In the genomic region with DNA sequence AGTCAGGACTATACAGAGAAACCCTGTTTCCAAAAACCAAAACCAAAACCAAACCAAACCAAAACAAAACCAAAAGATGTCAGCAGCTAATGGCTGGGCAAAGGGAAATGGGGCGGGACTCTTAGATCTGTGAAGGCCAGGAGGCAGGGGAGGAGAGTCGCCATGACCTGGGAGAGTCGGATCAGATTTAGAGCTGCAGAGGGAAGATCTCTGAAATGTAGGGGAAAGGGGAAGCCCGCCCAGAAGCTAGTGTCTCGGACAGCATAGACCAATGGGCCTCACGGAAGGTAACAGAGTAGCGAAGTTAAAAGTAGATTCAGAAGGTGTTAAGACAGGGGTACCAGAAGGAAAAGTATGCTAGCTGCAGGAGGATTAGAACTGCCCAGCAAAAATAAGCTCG, we compare ENCODE assay signal across 31 mouse cellular contexts. TPM values are rescaled to one million over a fixed set of nuclear protein-coding genes. Genes with fewer than 3 reads are reported as not detected.
DNase-seq lines count a peak whose midpoint lies in the region; ATAC-seq and TF ChIP-seq lines count a peak whose summit lies in the region.
"Had no signal": no experiment of that assay in that cellular context is flagged by ENCODE, and none has a peak within 500 bp of the region (broad histone marks: within the 10 kb centered on the region; RNA-seq: fewer than 3 reads in every experiment).

No protein-coding gene starts in this region.

- peak overlapping the region; percentile 37; the same call in 1 of the 2 replicates for H3K27ac ChIP-seq in heart, embryonic 15.5 days
- 0 out of 2 replicates have a peak overlapping the region, but pooled peaks have one; percentile 34 for H3K27ac ChIP-seq in liver, postnatal 0 days (ENCODE audit: low read depth)
- H3K27ac ChIP-seq in liver, embryonic 12.5 days = no peak overlapping the region
- H3K27ac ChIP-seq: embryonic facial prominence, embryonic 12.5 days; forebrain, embryonic 15.5 days; hindbrain, embryonic 13.5 days; left cerebral cortex, adult 2 months; limb, embryonic 12.5 days; liver, embryonic 13.5 days; stomach, postnatal 0 days had no signal

- peaks cover 7% of the 10 kb centered on the region for H3K36me3 ChIP-seq in heart, embryonic 15.5 days
- no peaks in the 10 kb centered on the region for H3K36me3 ChIP-seq in liver, postnatal 0 days (replicated peaks; ENCODE audit: insufficient read depth, low read length)
- H3K36me3 ChIP-seq in liver, embryonic 12.5 days = 0 out of 2 replicates have a peak, but pooled peaks cover 11% of the 10 kb centered on the region
- H3K36me3 ChIP-seq in E14TG2a.4 (ENCODE audit: insufficient read depth, low read length) = peaks cover 22% of the 10 kb centered on the region

- TF ChIP-seq CTCF in liver, postnatal 0 days (IDR thresholded peaks at IDR 0.05; ENCODE audit: low read depth) = no peak
- TF ChIP-seq CTCF in E14TG2a.4 (conservative IDR thresholded peaks at IDR 0.05; ENCODE audit: low read length) = no peak

- intact Hi-C loops in heart, postnatal 36 days (cut with DNase I) = no loop called here

- no peak overlapping the region for H3K4me3 ChIP-seq in heart, embryonic 15.5 days
- no peak overlapping the region for H3K4me3 ChIP-seq in liver, postnatal 0 days (ENCODE audit: low read depth, low read length)
- no peak overlapping the region for H3K4me3 ChIP-seq in liver, embryonic 12.5 days
- H3K4me3 ChIP-seq in E14TG2a.4 (replicated peaks; ENCODE audit: low read length) = 0 out of 2 replicates have a peak overlapping the region, but pooled peaks have one; percentile 1
- H3K4me3 ChIP-seq: embryonic facial prominence, embryonic 12.5 days; forebrain, embryonic 15.5 days; hindbrain, embryonic 13.5 days; left cerebral cortex, adult 2 months; limb, embryonic 12.5 days; liver, embryonic 13.5 days had no signal

- no peak for TF ChIP-seq EP300 in liver, postnatal 0 days (IDR thresholded peaks at IDR 0.05; ENCODE audit: low read depth)

- no peak overlapping the region for H3K4me2 ChIP-seq in heart, embryonic 15.5 days
- no peak overlapping the region for H3K4me2 ChIP-seq in liver, postnatal 0 days (ENCODE audit: low read depth, low read length)
- H3K4me2 ChIP-seq in liver, embryonic 12.5 days = no peak overlapping the region
- H3K4me2 ChIP-seq: embryonic facial prominence, embryonic 12.5 days; forebrain, embryonic 15.5 days; heart, embryonic 11.5 days; hindbrain, embryonic 13.5 days; limb, embryonic 12.5 days; liver, embryonic 13.5 days had no signal

- peaks cover 35% of the 10 kb centered on the region for H3K4me1 ChIP-seq in heart, embryonic 15.5 days (replicated peaks)
- peaks cover 2% of the 10 kb centered on the region; the same call in 1 of the 2 replicates for H3K4me1 ChIP-seq in liver, postnatal 0 days (ENCODE audit: insufficient read depth)
- H3K4me1 ChIP-seq in liver, embryonic 12.5 days = peaks cover 53% of the 10 kb centered on the region
- H3K4me1 ChIP-seq in E14TG2a.4 (replicated peaks; ENCODE audit: low read depth, low read length) = peaks cover 54% of the 10 kb centered on the region
- H3K4me1 ChIP-seq: embryonic facial prominence, embryonic 12.5 days had no signal

- peak; percentile 30 for DNase-seq in adrenal gland, adult 2 months
- DNase-seq in adrenal gland, postnatal 14 days = no peak
- no peak for DNase-seq in heart, postnatal 36 days
- DNase-seq in liver, postnatal 0 days = no peak
- DNase-seq: adrenal gland, postnatal 10 days; cerebellum, adult 11-12 months; cerebellum, adult 9-11 months; embryo, embryonic 11 days; gastrocnemius, postnatal 36 days; heart, postnatal 4 days; kidney, adult 11 months; kidney, postnatal 14 days; liver, embryonic 13.5 days; lung, adult 2 months; lung, postnatal 10 days; midbrain, embryonic 14.5 days; right cerebral cortex, postnatal 4 days; thymus, postnatal 4 days had no signal

- 62% methylated on average over 8 of the region's 8 CpGs for WGBS in heart, embryonic 15.5 days
- 63% methylated on average over 8 of the region's 8 CpGs for WGBS in liver, postnatal 0 days (ENCODE audit: insufficient replicate concordance)
- WGBS in liver, embryonic 12.5 days (ENCODE audit: insufficient replicate concordance) = 59% methylated on average over 8 of the region's 8 CpGs

- no peak for ATAC-seq in heart, embryonic 15.5 days (replicated peaks; ENCODE audit: insufficient number of reproducible peaks, insufficient read depth, low FRiP score, low read depth)
- peak; percentile 45; the same call in 1 of the 2 replicates for ATAC-seq in liver, postnatal 0 days
- ATAC-seq in liver, embryonic 12.5 days = no peak
- ATAC-seq: activated CD4-positive, CD25-positive, alpha-beta regulatory T cell, adult 4 months; forebrain, embryonic 15.5 days; inflammation-experienced regulatory T-cells, adult 6 months had no signal

- H3K9ac ChIP-seq in heart, embryonic 15.5 days = no peak overlapping the region
- H3K9ac ChIP-seq in liver, postnatal 0 days (replicated peaks) = no peak overlapping the region
- H3K9ac ChIP-seq in liver, embryonic 12.5 days = no peak overlapping the region
- H3K9ac ChIP-seq: embryonic facial prominence, embryonic 12.5 days; forebrain, embryonic 15.5 days; hindbrain, embryonic 13.5 days; limb, embryonic 12.5 days; liver, embryonic 13.5 days had no signal

- no peaks in the 10 kb centered on the region for H3K27me3 ChIP-seq in heart, embryonic 15.5 days
- H3K27me3 ChIP-seq in liver, postnatal 0 days (ENCODE audit: insufficient read depth, low read length) = no peaks in the 10 kb centered on the region
- peaks cover 7% of the 10 kb centered on the region; the same call in 1 of the 2 replicates for H3K27me3 ChIP-seq in liver, embryonic 12.5 days (replicated peaks)
- H3K27me3 ChIP-seq in E14TG2a.4 (ENCODE audit: insufficient read depth, low read length) = peaks cover 15% of the 10 kb centered on the region
- H3K27me3 ChIP-seq: embryonic facial prominence, embryonic 12.5 days; forebrain, embryonic 15.5 days; hindbrain, embryonic 13.5 days; limb, embryonic 12.5 days; liver, embryonic 13.5 days had no signal

- no peaks in the 10 kb centered on the region for H3K9me3 ChIP-seq in heart, embryonic 15.5 days (replicated peaks)
- H3K9me3 ChIP-seq in liver, postnatal 0 days (ENCODE audit: low read length) = no peaks in the 10 kb centered on the region
- H3K9me3 ChIP-seq in liver, embryonic 12.5 days (replicated peaks) = no peaks in the 10 kb centered on the region
- no peaks in the 10 kb centered on the region for H3K9me3 ChIP-seq in E14TG2a.4 (ENCODE audit: low read length)
- H3K9me3 ChIP-seq: embryonic facial prominence, embryonic 12.5 days; forebrain, embryonic 15.5 days; hindbrain, embryonic 13.5 days; limb, embryonic 12.5 days; liver, embryonic 13.5 days had no signal

RNA-seq across cellular contexts. Expression of a gene that starts 5.8 kb away (rescaled TPM):
- total RNA-seq in adrenal gland, adult 2 months (2021) = 10 to 100 TPM; 28.0 to 35.9 TPM
- 64.8 and 65.5 TPM in 2 replicates for polyA plus RNA-seq in adrenal gland, adult 2 months (2012; rRNA removed)
- 10.9 and 19.7 TPM in 2 replicates for total RNA-seq in adrenal gland, postnatal 14 days (2021)
- 14.5 and 23.0 TPM in 2 replicates for polyA plus RNA-seq in heart, embryonic 15.5 days (2015; fragmentation: Nextera tagmentation; extraction: Ambion mirVana)
- 10 to 100 TPM in 1 of 2 experiments, 1 to 10 TPM in 1; 7.4 to 10.4 TPM for total RNA-seq in heart, postnatal 36 days (2021)
- polyA plus RNA-seq in liver, postnatal 0 days (2015; fragmentation: Nextera tagmentation; extraction: Ambion mirVana) = 15.0 and 16.7 TPM in 2 replicates
- polyA plus RNA-seq in liver, embryonic 12.5 days (2016; fragmentation: Nextera tagmentation; extraction: Ambion mirVana) = 14.1 and 16.8 TPM in 2 replicates

RNA-seq across cellular contexts. Expression of a gene that starts 15.0 kb away (rescaled TPM):
- 10 to 100 TPM; 12.2 to 26.8 TPM for total RNA-seq in adrenal gland, adult 2 months (2021)
- polyA plus RNA-seq in adrenal gland, adult 2 months (2012; rRNA removed) = 38.9 and 44.2 TPM in 2 replicates
- 17.4 and 27.0 TPM in 2 replicates for total RNA-seq in adrenal gland, postnatal 14 days (2021)
- 95.0 and 152 TPM in 2 replicates for polyA plus RNA-seq in heart, embryonic 15.5 days (2015; fragmentation: Nextera tagmentation; extraction: Ambion mirVana)
- 10 to 100 TPM; 41.2 to 45.0 TPM for total RNA-seq in heart, postnatal 36 days (2021)
- polyA plus RNA-seq in liver, postnatal 0 days (2015; fragmentation: Nextera tagmentation; extraction: Ambion mirVana) = 64.0 and 64.9 TPM in 2 replicates
- 295 and 306 TPM in 2 replicates for polyA plus RNA-seq in liver, embryonic 12.5 days (2016; fragmentation: Nextera tagmentation; extraction: Ambion mirVana)

RNA-seq across cellular contexts. Expression of a gene that starts 50.1 kb away (rescaled TPM):
- total RNA-seq in adrenal gland, adult 2 months (2021) = 1 to 10 TPM; 5.5 to 9.0 TPM
- 0.08 and 0.31 TPM in 2 replicates for polyA plus RNA-seq in adrenal gland, adult 2 months (2012; rRNA removed)
- 3.9 and 4.5 TPM in 2 replicates for total RNA-seq in adrenal gland, postnatal 14 days (2021)
- 0.05 and 0.36 TPM in 2 replicates for polyA plus RNA-seq in heart, embryonic 15.5 days (2015; fragmentation: Nextera tagmentation; extraction: Ambion mirVana)
- total RNA-seq in heart, postnatal 36 days (2021) = under 1 TPM; 0.11 to 0.14 TPM
- not detected in 2 replicates for polyA plus RNA-seq in liver, postnatal 0 days (2015; fragmentation: Nextera tagmentation; extraction: Ambion mirVana)
- polyA plus RNA-seq in liver, embryonic 12.5 days (2016; fragmentation: Nextera tagmentation; extraction: Ambion mirVana) = 0.05 TPM in 1 of 2 replicates, not detected in the other
- total RNA-seq: monocyte, adult 5-6 weeks had no signal
- polyA plus RNA-seq: liver, embryonic 13.5 days had no signal

RNA-seq across cellular contexts. Expression of a gene that starts 52.0 kb away (rescaled TPM):
- 100 to 1,000 TPM; 152 to 217 TPM for total RNA-seq in adrenal gland, adult 2 months (2021)
- 114 and 124 TPM in 2 replicates for polyA plus RNA-seq in adrenal gland, adult 2 months (2012; rRNA removed)
- 162 and 173 TPM in 2 replicates for total RNA-seq in adrenal gland, postnatal 14 days (2021)
- polyA plus RNA-seq in heart, embryonic 15.5 days (2015; fragmentation: Nextera tagmentation; extraction: Ambion mirVana) = 132 and 145 TPM in 2 replicates
- total RNA-seq in heart, postnatal 36 days (2021) = 100 to 1,000 TPM; 312 to 315 TPM
- 17.9 and 20.2 TPM in 2 replicates for polyA plus RNA-seq in liver, postnatal 0 days (2015; fragmentation: Nextera tagmentation; extraction: Ambion mirVana)
- polyA plus RNA-seq in liver, embryonic 12.5 days (2016; fragmentation: Nextera tagmentation; extraction: Ambion mirVana) = 51.2 and 53.9 TPM in 2 replicates
